Mouse (Mus musculus) lung, postnatal 25 days (tissue): ENCODE results near the gene Strn4.

Experiments used
- DNase-seq: peaks from one replicate; pipeline ENCODE4 v3.0.0; 2022; ENCODE audit warnings: low spot score

The Strn4 gene

DNA sequence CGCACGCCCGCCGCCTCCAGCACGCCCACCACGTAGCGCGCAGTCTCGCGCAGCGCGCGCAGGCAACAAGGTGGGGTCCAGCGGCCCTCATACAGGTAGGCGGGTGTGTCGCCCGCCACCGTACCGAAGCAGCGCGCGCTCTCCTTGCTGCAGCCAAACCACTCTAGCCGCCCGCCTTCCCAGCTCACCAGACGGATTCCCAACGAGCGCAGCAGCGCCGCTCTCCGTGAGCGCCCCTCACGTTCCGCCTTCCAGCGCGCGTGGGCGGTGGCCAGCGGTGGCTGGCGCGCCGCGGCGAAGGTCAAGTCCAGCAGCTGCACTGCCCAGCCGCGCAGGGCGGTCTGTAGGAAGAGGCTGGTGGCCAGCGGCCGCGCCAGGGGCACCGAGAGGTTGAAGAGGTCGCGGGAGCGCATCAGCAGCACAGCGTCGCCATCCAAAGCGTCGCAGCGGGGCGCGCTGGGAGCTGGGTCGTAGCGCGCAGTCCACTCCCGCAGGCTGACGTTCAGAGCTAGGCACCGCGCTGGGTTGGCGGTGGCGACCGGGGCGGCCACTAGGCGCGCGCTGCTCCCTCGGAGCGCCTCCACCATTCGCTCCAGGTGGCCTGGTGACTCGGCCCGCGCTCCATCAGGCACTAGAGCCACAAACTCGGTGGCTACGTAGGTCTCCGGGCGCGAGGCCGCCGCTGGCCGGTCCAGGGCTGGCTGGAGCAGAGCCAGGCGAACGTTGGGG is 4.6 kb upstream of the Strn4 start:
- DNase-seq = no peak

- no peak for DNase-seq
These were observed 4.0 kb upstream of the Strn4 start for GRCm38 (mm10) chr7:16811649-16812070.

- DNase-seq = no peak
These were observed 3.2 kb upstream of the Strn4 start for GRCm38 (mm10) chr7:16812505-16812904.

DNA sequence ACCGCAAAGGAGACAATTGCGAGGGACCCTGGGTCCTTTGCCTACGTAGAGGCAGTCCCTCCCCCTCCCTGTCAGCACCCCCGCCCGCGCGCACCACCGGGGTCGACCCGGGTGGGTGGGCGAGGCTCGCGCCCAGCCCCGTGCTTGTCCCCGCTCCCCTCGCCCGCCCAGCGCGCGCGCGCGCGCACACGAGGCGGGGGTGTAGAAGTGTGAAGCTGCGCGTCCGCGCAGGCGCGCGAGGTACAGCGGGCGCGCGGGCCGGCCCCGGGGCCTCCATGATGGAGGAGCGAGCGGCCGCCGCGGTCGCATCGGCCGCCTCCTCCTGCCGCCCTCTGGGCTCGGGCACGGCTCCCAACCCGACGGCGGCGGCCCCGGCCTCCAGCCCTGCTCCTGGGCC is 387 bp downstream of the Strn4 start:
- DNase-seq = peak; percentile 71

DNA sequence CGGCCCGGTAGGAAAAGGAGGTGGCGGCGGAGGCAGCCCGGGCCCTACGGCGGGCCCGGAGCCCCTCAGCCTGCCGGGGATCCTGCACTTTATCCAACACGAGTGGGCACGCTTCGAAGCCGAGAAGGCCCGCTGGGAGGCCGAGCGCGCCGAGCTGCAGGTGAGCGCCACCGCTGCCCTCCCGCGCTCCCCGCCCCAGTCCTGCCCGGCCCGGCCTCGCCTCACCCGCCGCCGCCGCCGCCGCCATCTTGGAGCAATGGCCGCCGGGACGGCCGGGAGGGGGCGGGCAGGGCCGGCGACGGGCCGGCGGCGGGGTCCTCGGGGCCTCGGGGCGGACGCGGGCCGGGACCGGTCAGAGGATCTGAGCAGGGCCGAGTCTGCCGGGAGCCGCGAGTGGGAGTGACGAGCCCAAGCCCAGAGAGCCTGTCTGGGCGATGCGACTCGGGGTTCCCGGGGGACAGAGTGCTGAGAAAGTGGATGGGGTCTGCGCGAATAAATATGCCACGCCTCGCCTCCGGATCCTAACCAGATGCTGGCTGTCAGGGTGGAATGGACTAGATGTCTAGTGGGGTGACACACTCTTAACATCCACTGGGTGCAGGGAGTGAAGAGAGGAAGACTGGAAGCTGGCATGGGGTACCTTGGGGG is 910 bp downstream of the Strn4 start, which contains the start of gene Fkrp:
Fkrp (minus strand) TSS at position 258 of the 648 bp plus-strand sequence.
- DNase-seq = no peak

DNA sequence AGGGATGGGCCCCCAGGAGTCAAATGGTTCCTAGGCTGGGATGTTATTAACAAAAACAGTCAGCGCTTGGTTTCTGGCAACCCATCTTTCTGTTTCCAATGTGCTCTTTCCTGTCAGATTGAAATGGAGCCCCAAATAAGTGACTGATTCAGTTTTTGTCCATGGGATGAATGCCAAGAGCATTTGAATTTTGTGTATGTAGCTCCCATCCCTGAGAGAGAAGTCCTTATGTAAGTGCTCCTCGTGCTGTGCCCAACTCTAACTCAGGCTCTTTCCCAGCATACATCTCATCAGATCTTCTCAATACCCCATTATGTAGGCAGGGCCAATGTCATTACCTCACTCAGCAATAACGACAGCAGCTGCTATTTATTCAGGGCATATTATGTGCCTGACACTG is 2.0 kb downstream of the Strn4 start:
- no peak for DNase-seq

DNA sequence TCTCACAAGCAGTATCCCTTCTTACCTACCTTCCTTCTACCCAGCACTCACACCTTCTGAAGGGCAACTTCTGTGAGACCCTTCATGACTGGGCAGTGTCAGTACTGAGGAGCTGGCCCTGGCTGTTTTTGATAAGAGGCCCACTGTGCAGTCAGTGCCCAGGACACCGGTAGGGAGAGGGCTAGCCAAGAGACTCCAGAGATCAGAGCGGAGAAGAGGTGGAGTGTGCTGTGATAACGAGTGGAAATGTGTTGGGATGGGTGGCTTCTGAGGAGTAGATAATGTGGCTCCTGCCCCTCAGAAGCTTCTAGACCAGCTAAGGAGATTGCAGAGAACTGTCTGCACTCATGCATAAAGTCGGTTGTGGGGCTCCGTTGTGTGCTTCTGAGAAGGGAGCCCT is 4.1 kb downstream of the Strn4 start:
- DNase-seq = no peak

DNA sequence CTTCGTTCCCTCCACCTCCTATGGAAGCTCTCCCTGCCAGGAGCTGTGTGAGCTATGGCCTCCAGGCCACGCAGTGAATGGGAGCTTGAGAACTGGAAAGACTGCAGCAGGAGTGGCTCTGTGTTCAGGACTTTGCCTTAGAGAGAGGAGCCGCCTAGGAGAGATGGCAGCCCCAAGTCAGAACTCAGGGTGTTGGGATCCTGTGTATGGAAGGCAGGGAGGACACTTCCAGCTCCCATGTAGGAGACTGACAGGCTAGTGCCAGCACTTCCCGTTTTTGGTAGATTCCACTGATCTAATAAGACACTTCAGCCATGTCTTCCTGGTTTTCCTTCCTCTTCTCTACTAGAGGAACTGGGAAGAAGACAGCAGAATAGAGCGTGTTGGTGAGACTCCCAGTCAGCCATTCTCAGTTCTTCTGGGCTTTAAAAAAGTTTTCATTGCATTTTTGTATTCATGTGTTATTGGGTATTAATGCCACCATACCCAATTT is 4.6 kb downstream of the Strn4 start:
- no peak for DNase-seq

DNA sequence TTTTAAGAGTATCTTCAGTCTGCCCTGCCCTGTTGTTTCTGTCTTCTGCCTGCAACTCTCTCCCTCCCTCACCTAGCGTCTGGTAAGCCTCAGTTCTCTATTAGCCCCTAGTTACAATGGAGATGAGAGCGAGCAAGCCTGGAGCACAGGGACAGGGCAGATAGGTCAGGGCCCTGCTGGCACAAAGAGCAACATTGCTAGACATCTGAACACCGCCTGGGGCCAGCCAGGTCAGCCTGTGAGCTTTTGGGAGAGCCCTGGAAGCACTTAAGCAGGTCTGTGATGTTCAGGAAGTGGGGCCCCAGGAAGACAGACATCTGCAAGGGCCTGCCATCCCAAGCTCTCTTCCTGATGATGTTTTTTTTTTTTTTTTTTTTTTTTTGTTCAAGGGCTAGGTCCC is 5.4 kb downstream of the Strn4 start:
- no peak for DNase-seq

DNA sequence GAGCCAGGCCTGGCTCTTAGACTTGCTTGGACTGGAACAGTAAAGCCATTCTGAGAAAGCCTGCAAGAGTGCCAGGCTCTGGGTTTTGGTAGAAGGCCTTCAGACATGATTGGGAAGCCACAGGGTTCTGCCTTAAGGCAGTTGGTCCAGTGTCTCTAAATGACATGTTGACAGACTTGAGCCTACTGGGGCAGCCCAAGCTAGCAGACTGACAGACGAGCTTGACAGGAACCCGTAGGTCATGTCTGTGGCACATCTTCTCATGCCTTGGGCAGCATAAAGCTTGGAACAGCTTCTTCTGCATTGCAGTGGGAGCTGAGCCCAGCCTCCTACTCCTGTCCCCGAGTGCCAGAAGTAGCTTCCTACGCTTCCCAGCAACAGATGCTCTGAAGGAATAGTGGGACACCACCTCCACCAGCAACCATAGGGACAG is 6.0 kb downstream of the Strn4 start:
- DNase-seq = no peak

DNA sequence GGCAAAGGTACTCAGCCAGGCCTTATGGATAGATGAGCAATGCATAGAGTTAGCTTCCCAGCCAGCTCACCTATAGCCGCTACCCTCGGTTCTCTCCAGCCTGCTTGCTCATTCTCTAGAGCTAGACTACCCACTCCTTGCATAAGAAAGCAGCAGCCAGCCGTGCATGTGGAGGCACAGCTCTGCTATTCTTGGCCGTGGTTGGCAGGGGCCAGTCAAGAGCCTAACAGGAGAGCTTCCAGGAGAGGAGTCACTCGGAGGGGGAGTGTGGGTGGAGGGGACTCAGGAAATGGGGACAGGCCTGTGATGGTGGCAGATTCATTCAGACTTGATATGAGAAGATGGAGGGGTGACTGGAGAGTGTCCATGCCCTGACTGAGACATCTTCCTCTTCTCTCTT is 8.0 kb downstream of the Strn4 start:
- no peak for DNase-seq

GRCm38 (mm10) chr7:16825785-16826184 is 10.1 kb downstream of the Strn4 start:
- DNase-seq = peak; percentile 67

- no peak for DNase-seq
These were observed 10.9 kb downstream of the Strn4 start for GRCm38 (mm10) chr7:16826571-16826970.

DNA sequence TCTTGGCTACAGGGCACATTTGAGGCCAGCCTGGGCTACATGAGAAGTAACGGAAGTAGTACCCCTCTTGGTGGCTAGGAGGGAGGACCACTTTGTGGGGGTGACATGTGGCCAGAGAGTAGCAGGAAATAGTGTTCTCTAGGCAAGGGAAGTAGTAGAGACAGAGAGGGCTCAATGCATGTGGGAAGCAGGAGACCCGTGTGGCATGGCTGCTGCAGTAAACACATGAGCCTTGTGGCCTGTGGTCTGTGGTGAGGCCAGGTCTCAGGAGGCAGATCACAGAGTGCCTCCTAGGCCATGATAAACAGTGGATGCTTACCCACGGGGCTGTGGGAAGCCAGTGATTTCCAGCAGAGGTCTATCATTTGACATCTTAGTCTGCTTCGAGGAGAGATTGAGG is 11.6 kb downstream of the Strn4 start:
- DNase-seq = no peak

- DNase-seq = no peak
These were observed 14.8 kb downstream of the Strn4 start for GRCm38 (mm10) chr7:16830449-16830848.

- DNase-seq = no peak
These were observed 22.5 kb downstream of the Strn4 start for GRCm38 (mm10) chr7:16837916-16838803.

GRCm38 (mm10) chr7:16838804-16839426 is 23.2 kb downstream of the Strn4 start:
- DNase-seq = no peak

DNA sequence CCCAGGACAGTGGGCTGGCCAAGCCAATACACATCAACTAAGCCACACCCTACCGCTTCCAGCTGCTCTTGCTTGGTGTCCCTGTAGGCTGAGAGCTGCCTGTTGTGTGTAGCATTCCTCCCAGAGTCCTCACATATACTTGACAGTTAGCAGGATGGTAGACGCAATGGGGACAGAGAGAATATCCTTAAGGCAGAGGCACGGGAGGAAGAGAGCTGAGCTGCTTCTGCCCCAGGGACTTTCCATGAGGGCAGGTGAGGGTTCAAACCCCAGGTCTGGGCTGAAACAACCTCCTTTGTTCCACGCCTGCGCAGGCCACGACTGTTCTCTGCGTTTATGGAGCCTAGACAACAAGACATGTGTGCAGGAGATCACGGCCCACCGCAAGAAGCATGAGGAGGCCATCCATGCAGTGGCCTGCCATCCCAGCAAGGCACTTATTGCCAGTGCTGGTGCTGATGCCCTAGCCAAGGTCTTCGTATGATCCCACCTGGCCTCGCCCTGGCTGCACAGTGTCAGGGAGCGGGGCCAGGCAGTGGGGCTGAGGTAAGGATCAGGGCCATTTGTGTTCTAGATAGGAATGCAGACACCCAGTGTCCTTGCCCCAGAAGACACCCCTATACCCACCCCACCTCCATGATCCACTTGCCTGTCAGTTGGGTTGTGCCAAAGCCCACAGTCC is 23.9 kb downstream of the Strn4 start:
- DNase-seq = no peak

DNA sequence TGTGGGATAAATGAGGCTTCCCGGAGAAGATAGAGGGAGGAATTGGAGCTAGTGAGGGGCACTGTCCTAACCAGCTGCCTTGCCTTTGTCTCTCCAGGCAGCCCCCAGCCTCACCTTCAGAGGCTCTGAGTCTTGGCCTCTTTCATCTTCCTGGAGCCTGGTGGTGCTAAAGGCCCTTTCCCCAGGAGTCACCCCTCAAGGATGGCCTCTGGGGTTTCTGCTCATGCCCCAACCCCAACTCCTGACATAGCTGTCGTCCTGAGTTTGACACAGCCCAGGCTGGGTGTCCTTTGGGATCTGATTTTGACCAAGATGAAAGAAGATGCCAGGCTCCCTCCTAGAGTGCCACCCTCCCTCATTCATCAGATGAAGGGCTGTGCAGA is 24.4 kb downstream of the Strn4 start:
- no peak for DNase-seq

DNA sequence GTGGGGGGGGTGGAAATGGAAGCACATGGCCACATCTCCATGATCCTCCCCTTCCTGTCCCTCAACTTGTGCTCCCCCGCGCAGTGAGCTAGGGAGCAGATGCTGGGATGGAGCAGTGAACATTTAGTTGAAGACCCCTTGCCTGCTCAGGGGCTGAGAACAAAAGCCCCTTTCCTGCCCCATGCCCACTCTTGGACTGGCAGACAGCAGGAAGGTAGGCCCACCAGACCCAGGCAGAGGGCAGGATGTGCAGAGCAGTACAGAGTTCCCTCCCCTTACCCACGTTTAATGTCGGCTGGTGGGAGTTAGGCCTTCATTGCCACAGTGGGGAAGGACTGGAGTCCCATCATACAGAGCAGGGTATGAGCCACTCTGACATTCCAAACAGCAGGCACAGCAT is 25.4 kb downstream of the Strn4 start:
- no peak for DNase-seq
